8 mouse cellular contexts compared by ENCODE assay signal in genomic region chr4:21766863-21767304, GRCm38 (mm10). TPM values are rescaled to one million over a fixed set of nuclear protein-coding genes. Genes with fewer than 3 reads are reported as not detected.
DNase-seq lines count a peak whose midpoint lies in the region; ATAC-seq lines count a peak whose summit lies in the region.

Gene Usp45, plus strand, starts transcription at chr4:21767156.
Gene Tstd3, minus strand, starts transcription at chr4:21767212.

- peak; percentile 85 for ATAC-seq in intestine, embryonic 16.5 days

- 2% methylated on average over 17 of the region's 17 CpGs for WGBS in intestine, embryonic 16.5 days

- peak within 1 kb of the TSS; percentile 55 for H3K4me2 ChIP-seq in intestine, embryonic 16.5 days (ENCODE audit: low read depth, low read length)

- H3K9ac ChIP-seq in intestine, embryonic 16.5 days (ENCODE audit: low read depth, low read length): peak within 1 kb of the TSS; percentile 68

- H3K36me3 ChIP-seq in intestine, embryonic 16.5 days (ENCODE audit: control insufficient read depth, insufficient read depth, low read length): no peaks in the 10 kb centered on the region

- intact Hi-C loops in gastrocnemius, postnatal 36 days (cut with DNase I): loop anchor here (2.0 kb wide), 1 partner anchor 24 kb away; no protein-coding TSS in a partner anchor
- intact Hi-C loops in left cerebral cortex, postnatal 25 days (cut with DNase I): loop anchor here (2.0 kb wide), 1 partner anchor 40 kb away; the partner anchor contains the start of gene Ccnc

- H3K27ac ChIP-seq in intestine, embryonic 16.5 days (ENCODE audit: low read length): no peak within 1 kb of the TSS

- no peaks in the 10 kb centered on the region for H3K27me3 ChIP-seq in intestine, embryonic 16.5 days (replicated peaks; ENCODE audit: control insufficient read depth, insufficient read depth, low read length)

- peak; percentile 86 for DNase-seq in adrenal gland, adult 2 months
- peak; percentile 64 for DNase-seq in embryo, embryonic 11.5 days (ENCODE audit: low read depth, low spot score)
- peak; percentile 56 to 67 for DNase-seq in gastrocnemius, postnatal 36 days
- peak; percentile 85 to 92 for DNase-seq in left cerebral cortex, postnatal 25 days (ENCODE audit: low spot score in 2 of 2)
- peak; percentile 84 for DNase-seq in mesoderm, embryonic 11.5 days (ENCODE audit: low read depth, low spot score)
- peak; percentile 80 to 82 for DNase-seq in right cerebral cortex, postnatal 36 days (ENCODE audit: low spot score in 2 of 2)
- peak; percentile 50 to 77 for DNase-seq in urinary bladder, postnatal 4 days (ENCODE audit: low spot score in 2 of 2)

- peak within 1 kb of the TSS; percentile 60 for H3K4me3 ChIP-seq in intestine, embryonic 16.5 days (ENCODE audit: low read length)

- H3K9me3 ChIP-seq in intestine, embryonic 16.5 days (ENCODE audit: control insufficient read depth, low read length): no peaks in the 10 kb centered on the region

- H3K4me1 ChIP-seq in intestine, embryonic 16.5 days (ENCODE audit: control insufficient read depth, insufficient read depth, low read length): no peaks in the 10 kb centered on the region

RNA-seq across cellular contexts. Expression of gene Usp45, which starts in this region (rescaled TPM):
- 10 to 100 TPM; 17.0 to 21.0 TPM for total RNA-seq in adrenal gland, adult 2 months (2021)
- polyA plus RNA-seq in adrenal gland, adult 2 months (2012; rRNA removed): 2.4 and 2.9 TPM in 2 replicates
- total RNA-seq in gastrocnemius, postnatal 36 days (2021): 10 to 100 TPM; 16.2 to 18.9 TPM
- 5.3 and 6.0 TPM in 2 replicates for polyA plus RNA-seq in intestine, embryonic 16.5 days (2015; fragmentation: Nextera tagmentation; extraction: Ambion mirVana)
- total RNA-seq in left cerebral cortex, postnatal 25 days (2021): 10 to 100 TPM; 49.8 to 50.9 TPM

RNA-seq across cellular contexts. Expression of gene Tstd3, which starts in this region (rescaled TPM):
- 10 to 100 TPM in 1 of 2 experiments, 1 to 10 TPM in 1; 8.9 to 12.2 TPM for total RNA-seq in adrenal gland, adult 2 months (2021)
- polyA plus RNA-seq in adrenal gland, adult 2 months (2012; rRNA removed): 0.54 and 0.56 TPM in 2 replicates
- 10 to 100 TPM; 11.1 to 11.4 TPM for total RNA-seq in gastrocnemius, postnatal 36 days (2021)
- 16.2 and 18.0 TPM in 2 replicates for polyA plus RNA-seq in intestine, embryonic 16.5 days (2015; fragmentation: Nextera tagmentation; extraction: Ambion mirVana)
- 10 to 100 TPM; 21.0 to 21.3 TPM for total RNA-seq in left cerebral cortex, postnatal 25 days (2021)

Comparison
In these comparisons a context has a peak if more than half of its experiments do, and no peak if none do; other contexts are left out.
1. RNA of gene Tstd3 (polyA plus RNA-seq): 16.2 to 18.0 TPM in intestine, embryonic 16.5 days; 0.54 to 0.56 TPM in adrenal gland, adult 2 months; every median in the first group is over 10 times any median in the second.
2. Peak in every context shown above with its lines, with median percentiles within 50 percentile points of each other: DNase-seq.